Mouse (Mus musculus): ENCODE results near the gene Mb21d2.

DNA sequence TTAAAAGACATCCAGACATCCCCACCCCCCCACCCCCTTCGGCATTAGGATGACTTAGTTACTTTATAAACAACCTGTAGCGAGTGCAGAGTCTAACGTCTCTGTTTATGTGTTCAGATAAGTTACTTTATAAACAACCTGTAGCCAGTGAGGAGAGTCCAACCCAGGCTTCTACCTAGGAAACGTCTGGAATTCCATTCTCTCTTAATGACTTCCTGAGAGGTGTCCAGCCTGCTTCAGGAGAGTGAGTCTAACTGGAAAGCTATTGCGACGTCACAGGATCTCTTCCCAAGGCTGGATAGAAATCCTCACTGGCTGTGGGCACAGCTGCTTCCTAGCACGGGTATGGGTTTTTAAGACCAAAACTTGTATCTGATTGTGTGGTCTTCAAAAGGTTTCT, 67.4 kb downstream of the Mb21d2 start:
- no peak for TF ChIP-seq CTCF (IDR thresholded peaks at IDR 0.05; ENCODE audit: low read depth)
- TF ChIP-seq EP300 (IDR thresholded peaks at IDR 0.05; ENCODE audit: low read depth): no peak

Measured in liver, postnatal 0 days (tissue).